Mouse (Mus musculus) CH12.LX (cell line): Measurements from ENCODE around the gene Abca1. TPM values are rescaled to one million over a fixed set of nuclear protein-coding genes. Genes with fewer than 3 reads are reported as not detected.

Experiments
- DNase-seq: peaks from one replicate; pipeline ENCODE4 v3.0.0-alpha.2; 2013; ENCODE audit errors: extremely low read depth
- H3K27ac ChIP-seq: 2 replicates; pipeline ENCODE4 v1.5.1; 2012; ENCODE audit warnings: low read depth, mild to moderate bottlenecking, control low read depth, moderate library complexity; ENCODE audit not compliant: insufficient read depth
- H3K27me3 ChIP-seq: replicated peaks from 2 replicates; pipeline ENCODE3; 2012; ENCODE audit warnings: inconsistent platforms
- H3K36me3 ChIP-seq, 2 experiments: replicated peaks in 1 of 2; 2 replicates each; pipeline versions ENCODE3 to v1.6.1; 2012; ENCODE audit warnings: inconsistent platforms in 1 of 2, low read length in 1 of 2, mild to moderate bottlenecking in 1 of 2, mixed read lengths in 1 of 2, moderate library complexity in 1 of 2; ENCODE audit not compliant: control insufficient read depth in 1 of 2, insufficient read depth in 1 of 2
- H3K4me1 ChIP-seq, 2 experiments: 2 replicates each; pipeline ENCODE4 v1.6.1; 2012; ENCODE audit warnings: inconsistent platforms in 1 of 2, moderate library complexity in 1 of 2; ENCODE audit not compliant: insufficient read depth in 2 of 2, control insufficient read depth in 1 of 2
- H3K4me2 ChIP-seq: 2 replicates; pipeline ENCODE4 v1.6.1; 2012; ENCODE audit warnings: low read depth, mild to moderate bottlenecking, control low read depth; ENCODE audit not compliant: poor library complexity, insufficient read depth, severe bottlenecking
- H3K4me3 ChIP-seq, 3 experiments: fragments of 150-350 bp in 1 of 3; sonication (generic) in 1 of 3; replicated peaks in 1 of 3; 2 replicates each; pipeline versions ENCODE3 to v1.5.1; 2011 to 2012; ENCODE audit warnings: low read depth in 2 of 3, low read length in 2 of 3, mild to moderate bottlenecking in 2 of 3, moderate library complexity in 2 of 3, control low read depth in 1 of 3, improper control_type of control experiment in 1 of 3, inconsistent platforms in 1 of 3, mixed read lengths in 1 of 3; ENCODE audit not compliant: poor library complexity in 1 of 3
- H3K79me2 ChIP-seq: replicated peaks from 2 replicates; pipeline ENCODE4 v1.6.1; 2012; ENCODE audit warnings: mild to moderate bottlenecking, moderate library complexity; ENCODE audit not compliant: control insufficient read depth, poor library complexity, insufficient read depth, severe bottlenecking; ENCODE audit errors: extremely low read depth
- H3K9ac ChIP-seq: 2 replicates; pipeline ENCODE4 v1.6.1; 2012; ENCODE audit warnings: low read depth, mild to moderate bottlenecking, control low read depth, moderate library complexity; ENCODE audit not compliant: insufficient read depth
- H3K9me3 ChIP-seq: replicated peaks from 2 replicates; pipeline ENCODE3; 2012; ENCODE audit warnings: low read length, inconsistent platforms, mixed read lengths
- BHLHE40 ChIP-seq: IDR thresholded peaks from 2 replicates; pipeline ENCODE4 v1.6.1; 2011; ENCODE audit warnings: mild to moderate bottlenecking, low read depth, low read length, improper control_type of control experiment
- CHD1 ChIP-seq: IDR thresholded peaks from 2 replicates; pipeline ENCODE4 v1.6.1; 2012; ENCODE audit warnings: low read depth, low read length, improper control_type of control experiment, inconsistent platforms
- CTCF ChIP-seq, 2 experiments: IDR thresholded peaks in 1 of 2; conservative IDR thresholded peaks in 1 of 2; 2 replicates each; pipeline ENCODE4 v1.5.1; 2011 to 2012; ENCODE audit warnings: low read depth in 2 of 2, low read length in 2 of 2, improper control_type of control experiment in 1 of 2, inconsistent platforms in 1 of 2, mild to moderate bottlenecking in 1 of 2, moderate library complexity in 1 of 2
- ELF1 ChIP-seq: IDR thresholded peaks from 2 replicates; pipeline ENCODE4 v1.6.1; 2014; ENCODE audit warnings: low read depth, mild to moderate bottlenecking, inconsistent platforms, low read length, improper control_type of control experiment
- ETS1 ChIP-seq: conservative IDR thresholded peaks from 2 replicates; pipeline ENCODE4 v1.6.1; 2012; ENCODE audit warnings: low read depth, mild to moderate bottlenecking, inconsistent platforms, low read length, improper control_type of control experiment, moderate library complexity
- HCFC1 ChIP-seq: IDR thresholded peaks from 2 replicates; pipeline ENCODE4 v1.6.1; 2012; ENCODE audit warnings: low read depth, mild to moderate bottlenecking, inconsistent platforms, low read length, improper control_type of control experiment
- JUN ChIP-seq: IDR thresholded peaks from 2 replicates; pipeline ENCODE4 v1.6.1; 2011; ENCODE audit warnings: low read depth, mild to moderate bottlenecking, low read length, improper control_type of control experiment, moderate library complexity; ENCODE audit not compliant: insufficient read depth
- KAT2A ChIP-seq: IDR thresholded peaks from 2 replicates; pipeline ENCODE4 v1.6.1; 2012; ENCODE audit warnings: low read length, improper control_type of control experiment, inconsistent platforms; ENCODE audit not compliant: insufficient replicate concordance
- MAFK ChIP-seq: IDR thresholded peaks from 2 replicates; pipeline ENCODE4 v1.6.1; 2011; ENCODE audit warnings: low read length, improper control_type of control experiment; ENCODE audit not compliant: insufficient replicate concordance
- MAX ChIP-seq: IDR thresholded peaks from 2 replicates; pipeline ENCODE4 v1.6.1; 2011; ENCODE audit warnings: low read length, improper control_type of control experiment
- MAZ ChIP-seq: IDR thresholded peaks from 2 replicates; pipeline ENCODE4 v1.6.1; 2012; ENCODE audit warnings: low read depth, mild to moderate bottlenecking, inconsistent platforms, low read length, improper control_type of control experiment, moderate library complexity
- MEF2A ChIP-seq: IDR thresholded peaks from 2 replicates; pipeline ENCODE4 v1.6.1; 2014; ENCODE audit warnings: low read depth, mild to moderate bottlenecking, inconsistent platforms, low read length, improper control_type of control experiment, borderline replicate concordance
- MXI1 ChIP-seq: IDR thresholded peaks from 2 replicates; pipeline ENCODE4 v1.6.1; 2011; ENCODE audit warnings: mild to moderate bottlenecking, low read depth, low read length, improper control_type of control experiment
- MYC ChIP-seq: IDR thresholded peaks from 2 replicates; pipeline ENCODE4 v1.6.1; 2011; ENCODE audit warnings: low read depth, mild to moderate bottlenecking, improper control_type of control experiment, low read length
- NELFE ChIP-seq: IDR thresholded peaks from 2 replicates; pipeline ENCODE4 v1.6.1; 2011; ENCODE audit warnings: low read depth, low read length, improper control_type of control experiment
- PAX5 ChIP-seq: IDR thresholded peaks from 2 replicates; pipeline ENCODE4 v1.6.1; 2012; ENCODE audit warnings: low read length, inconsistent platforms, mixed read lengths
- POLR2AphosphoS2 ChIP-seq: IDR thresholded peaks from 2 replicates; pipeline ENCODE4 v1.6.1; 2011; ENCODE audit warnings: low read depth, low read length, improper control_type of control experiment
- RCOR1 ChIP-seq: conservative IDR thresholded peaks from 2 replicates; pipeline ENCODE4 v1.6.1; 2012; ENCODE audit warnings: low read depth, mild to moderate bottlenecking, inconsistent platforms, low read length, improper control_type of control experiment
- SIN3A ChIP-seq: IDR thresholded peaks from 2 replicates; pipeline ENCODE4 v1.6.1; 2012; ENCODE audit warnings: low read length, improper control_type of control experiment, inconsistent platforms
- SMC3 ChIP-seq: IDR thresholded peaks from 2 replicates; pipeline ENCODE4 v1.6.1; 2011; ENCODE audit warnings: low read depth, low read length, improper control_type of control experiment
- TBP ChIP-seq: conservative IDR thresholded peaks from 2 replicates; pipeline ENCODE4 v1.6.1; 2011; ENCODE audit warnings: low read depth, low read length, improper control_type of control experiment
- UBTF ChIP-seq: IDR thresholded peaks from 2 replicates; pipeline ENCODE4 v1.6.1; 2012; ENCODE audit warnings: low read depth, mild to moderate bottlenecking, inconsistent platforms, low read length, improper control_type of control experiment, moderate library complexity
- ZC3H11A ChIP-seq: IDR thresholded peaks from 2 replicates; pipeline ENCODE4 v1.6.1; 2012; ENCODE audit warnings: low read depth, mild to moderate bottlenecking, inconsistent platforms, low read length, improper control_type of control experiment
- ZMIZ1 ChIP-seq: IDR thresholded peaks from 2 replicates; pipeline ENCODE4 v1.6.1; 2012; ENCODE audit warnings: low read depth, mild to moderate bottlenecking, inconsistent platforms, low read length, improper control_type of control experiment
- ZNF384 ChIP-seq: IDR thresholded peaks from 2 replicates; pipeline ENCODE4 v1.6.1; 2012; ENCODE audit warnings: low read depth, low read length, improper control_type of control experiment, inconsistent platforms
- dilution Hi-C: fragments of 300-500 bp; cut with MboI; formaldehyde crosslinking; loops from 2 replicates; pipeline ENCODE4 v1.14.3; 2020; ENCODE audit warnings: low sequenced_read_pairs; ENCODE audit not compliant: extremely low pct_unique_long_range_greater_than_20kb, extremely low pct_ligation_motif_present
- in situ Hi-C: fragments of 300-500 bp; cut with MboI; formaldehyde crosslinking; loops from 3 replicates; pipeline ENCODE4 v1.14.3; 2019; ENCODE audit warnings: low sequenced_read_pairs, low pct_ligation_motif_present, low pct_unique_long_range_greater_than_20kb, mixed read lengths
- polyA plus RNA-seq: library from polyadenylated mRNA; unstranded; fragments of >175 nt; gene quantifications from 2 replicates; pipeline ENCODE4 v1.2.1, GENCODE M21; 2012; ENCODE audit warnings: low read depth; ENCODE audit not compliant: insufficient read length
- total RNA-seq, 2 experiments: library from RNA; depleted of rRNA; stranded (reverse); fragments of 300-350 nt in 1 of 2; fragments of >200 nt in 1 of 2; gene quantifications; 2 replicates each; pipeline ENCODE4 v1.2.3; 2012 to 2014

The Abca1 gene
- total and polyA plus RNA-seq, 3 experiments, result 0.13 to 0.46 (median 0.35) TPM

- Histone ChIP-seq H3K9ac (no peak overlapping the region), H3K4me2 (no peak overlapping the region), H3K79me2 (no peaks in the 10 kb centered on the region), H3K9me3 (no peaks in the 10 kb centered on the region), H3K36me3 (no peaks in the 10 kb centered on the region), H3K27me3 (no peaks in the 10 kb centered on the region), H3K4me1 (peaks cover 0 to 5% of the 10 kb centered on the region in 2 experiments; a peak in 1 of 4 replicates), H3K27ac (no peak overlapping the region), H3K4me3 (no peak overlapping the region)
- in situ Hi-C loops, result no loop called here
- TF ChIP-seq PAX5 (no peak), POLR2AphosphoS2 (no peak), ZMIZ1 (no peak), JUN (no peak), RCOR1 (no peak), CHD1 (no peak), SIN3A (no peak), NELFE (no peak), ELF1 (no peak), CTCF (conservative IDR thresholded peaks at IDR 0.05 in 1 of 2, IDR thresholded peaks at IDR 0.05 in 1 of 2; ENCODE audit: low read depth in 2 of 2, low read length in 2 of 2) (no peak), ZC3H11A (no peak), MEF2A (no peak)
- DNase-seq, result no peak
- dilution Hi-C loops, result no loop called here
These were observed 66.1 kb downstream of the Abca1 start for GRCm38 (mm10) chr4:53093615-53094014.

GRCm38 (mm10) chr4:53089641-53090040 lies 70.1 kb downstream of the Abca1 start:
- TF ChIP-seq POLR2AphosphoS2 (no peak), MAZ (no peak), HCFC1 (no peak), CTCF (conservative IDR thresholded peaks at IDR 0.05 in 1 of 2, IDR thresholded peaks at IDR 0.05 in 1 of 2; ENCODE audit: low read depth in 2 of 2, low read length in 2 of 2) (no peak), SMC3 (no peak), MXI1 (no peak), ZNF384 (no peak), JUN (no peak), KAT2A (no peak), TBP (no peak), ELF1 (no peak), MAFK (no peak), ETS1 (no peak), BHLHE40 (no peak), MYC (no peak), MAX (no peak), PAX5 (no peak), UBTF (no peak), MEF2A (no peak), CHD1 (no peak)
- dilution Hi-C loops (no loop called here), in situ Hi-C loops (no loop called here)
- no peak for DNase-seq
- Histone ChIP-seq H3K4me3 (no peak overlapping the region), H3K4me1 (peaks cover 0 to 5% of the 10 kb centered on the region in 2 experiments; a peak in 1 of 4 replicates), H3K27ac (no peak overlapping the region), H3K27me3 (no peaks in the 10 kb centered on the region), H3K4me2 (no peak overlapping the region), H3K9ac (no peak overlapping the region), H3K79me2 (no peaks in the 10 kb centered on the region), H3K36me3 (no peaks in the 10 kb centered on the region), H3K9me3 (no peaks in the 10 kb centered on the region)
